Mouse (Mus musculus): ENCODE measurements around the gene Zfp382. TPM values are rescaled to one million over a fixed set of nuclear protein-coding genes. Genes with fewer than 3 reads are reported as not detected.

Zfp382 gene
- polyA plus RNA-seq, 1 experiment = 7.1 TPM

- TF ChIP-seq CTCF (IDR thresholded peaks at IDR 0.05; ENCODE audit: borderline replicate concordance, insufficient read depth, low read depth, low read length) (no peak), POLR2A (IDR thresholded peaks at IDR 0.05; ENCODE audit: borderline replicate concordance, insufficient read depth, low read length) (no peak)
- no peak overlapping the region for H3K4me3 ChIP-seq (replicated peaks; ENCODE audit: insufficient read depth, low read depth, low read length)
- no peak overlapping the region for H3K27ac ChIP-seq (ENCODE audit: insufficient read depth, low read length)
- no peaks in the 10 kb centered on the region for H3K27me3 ChIP-seq (ENCODE audit: control insufficient read depth, insufficient read depth, low read length)
- 0 out of 2 replicates have a peak, but pooled peaks cover 3% of the 10 kb centered on the region for H3K4me1 ChIP-seq (ENCODE audit: control insufficient read depth, insufficient read depth, low read length)
- 97% methylated on average over 5 of the region's 5 CpGs for WGBS
- no peak for DNase-seq
Observed at GRCm38 (mm10) chr7:30163113-30163512, 41.4 kb downstream of the Zfp382 start.

GRCm38 (mm10) chr7:30164745-30165144, 43.0 kb downstream of the Zfp382 start:
- no peak overlapping the region for H3K4me3 ChIP-seq (replicated peaks; ENCODE audit: insufficient read depth, low read depth, low read length)
- 98% methylated on average over 2 of the region's 2 CpGs for WGBS
- H3K4me1 ChIP-seq (ENCODE audit: control insufficient read depth, insufficient read depth, low read length) = 0 out of 2 replicates have a peak, but pooled peaks cover 3% of the 10 kb centered on the region
- no peak overlapping the region for H3K27ac ChIP-seq (ENCODE audit: insufficient read depth, low read length)
- no peak for TF ChIP-seq POLR2A (IDR thresholded peaks at IDR 0.05; ENCODE audit: borderline replicate concordance, insufficient read depth, low read length)
- TF ChIP-seq CTCF (IDR thresholded peaks at IDR 0.05; ENCODE audit: borderline replicate concordance, insufficient read depth, low read depth, low read length) = no peak
- no peak for DNase-seq
- no peaks in the 10 kb centered on the region for H3K27me3 ChIP-seq (ENCODE audit: control insufficient read depth, insufficient read depth, low read length)

- under 1% methylated on average over 21 of the region's 21 CpGs for WGBS
- peak overlapping the region; percentile 30 for H3K27ac ChIP-seq (ENCODE audit: insufficient read depth, low read length)
Observed at GRCm38 (mm10) chr7:30168914-30169582, 47.3 kb downstream of the Zfp382 start.

GRCm38 (mm10) chr7:30169583-30170282, 48.0 kb downstream of the Zfp382 start, which contains the start of gene Zfp146:
Zfp146 (minus strand) TSS chr7:30169750.
- H3K4me1 ChIP-seq (ENCODE audit: control insufficient read depth, insufficient read depth, low read length) = peaks cover 8% of the 10 kb centered on the region; the same call in 1 of the 2 replicates
- DNase-seq = peak; percentile 94 to 96
- WGBS = under 1% methylated on average over 36 of the region's 36 CpGs
- peak within 1 kb of the TSS; percentile 92 for H3K27ac ChIP-seq (ENCODE audit: insufficient read depth, low read length)
- peak within 1 kb of the TSS; percentile 91 for H3K4me3 ChIP-seq (replicated peaks; ENCODE audit: insufficient read depth, low read depth, low read length)
- no peaks in the 10 kb centered on the region for H3K27me3 ChIP-seq (ENCODE audit: control insufficient read depth, insufficient read depth, low read length)
- TF ChIP-seq CTCF (IDR thresholded peaks at IDR 0.05; ENCODE audit: borderline replicate concordance, insufficient read depth, low read depth, low read length) (no peak), POLR2A (IDR thresholded peaks at IDR 0.05; ENCODE audit: borderline replicate concordance, insufficient read depth, low read length) (peak; percentile 92)

More at GRCm38 (mm10) chr7:30168914-30169582, 47.3 kb downstream of the Zfp382 start:
- Histone ChIP-seq H3K27me3 (ENCODE audit: control insufficient read depth, insufficient read depth, low read length) (no peaks in the 10 kb centered on the region), H3K4me1 (ENCODE audit: control insufficient read depth, insufficient read depth, low read length) (peaks cover 8% of the 10 kb centered on the region; the same call in 1 of the 2 replicates), H3K4me3 (replicated peaks; ENCODE audit: insufficient read depth, low read depth, low read length) (peak overlapping the region; percentile 91)
- TF ChIP-seq CTCF (IDR thresholded peaks at IDR 0.05; ENCODE audit: borderline replicate concordance, insufficient read depth, low read depth, low read length) = no peak
- TF ChIP-seq POLR2A (IDR thresholded peaks at IDR 0.05; ENCODE audit: borderline replicate concordance, insufficient read depth, low read length) = no peak
- no peak for DNase-seq

GRCm38 (mm10) chr7:30170283-30170951, 48.7 kb downstream of the Zfp382 start:
- Histone ChIP-seq H3K27me3 (ENCODE audit: control insufficient read depth, insufficient read depth, low read length) (no peaks in the 10 kb centered on the region), H3K4me3 (replicated peaks; ENCODE audit: insufficient read depth, low read depth, low read length) (peak overlapping the region; percentile 91), H3K27ac (ENCODE audit: insufficient read depth, low read length) (peak overlapping the region; percentile 92), H3K4me1 (ENCODE audit: control insufficient read depth, insufficient read depth, low read length) (peaks cover 8% of the 10 kb centered on the region; the same call in 1 of the 2 replicates)
- no peak for DNase-seq
- no peak for TF ChIP-seq CTCF (IDR thresholded peaks at IDR 0.05; ENCODE audit: borderline replicate concordance, insufficient read depth, low read depth, low read length)
- no peak for TF ChIP-seq POLR2A (IDR thresholded peaks at IDR 0.05; ENCODE audit: borderline replicate concordance, insufficient read depth, low read length)
- WGBS = 12% methylated on average over 11 of the region's 11 CpGs

GRCm38 (mm10) chr7:30176474-30176873, 54.7 kb downstream of the Zfp382 start:
- peaks cover under 1% of the 10 kb centered on the region; the same call in 1 of the 2 replicates for H3K4me1 ChIP-seq (ENCODE audit: control insufficient read depth, insufficient read depth, low read length)
- DNase-seq = no peak
- WGBS = 88% methylated on average over 12 of the region's 12 CpGs
- H3K27me3 ChIP-seq (ENCODE audit: control insufficient read depth, insufficient read depth, low read length) = no peaks in the 10 kb centered on the region
- TF ChIP-seq CTCF (IDR thresholded peaks at IDR 0.05; ENCODE audit: borderline replicate concordance, insufficient read depth, low read depth, low read length) = no peak
- TF ChIP-seq POLR2A (IDR thresholded peaks at IDR 0.05; ENCODE audit: borderline replicate concordance, insufficient read depth, low read length) = no peak
- no peak overlapping the region for H3K4me3 ChIP-seq (replicated peaks; ENCODE audit: insufficient read depth, low read depth, low read length)
- H3K27ac ChIP-seq (ENCODE audit: insufficient read depth, low read length) = no peak overlapping the region

GRCm38 (mm10) chr7:30178256-30178655, 56.5 kb downstream of the Zfp382 start:
- Histone ChIP-seq H3K27me3 (ENCODE audit: control insufficient read depth, insufficient read depth, low read length) (no peaks in the 10 kb centered on the region), H3K27ac (ENCODE audit: insufficient read depth, low read length) (no peak overlapping the region), H3K4me1 (ENCODE audit: control insufficient read depth, insufficient read depth, low read length) (peaks cover 4% of the 10 kb centered on the region; the same call in 1 of the 2 replicates), H3K4me3 (replicated peaks; ENCODE audit: insufficient read depth, low read depth, low read length) (no peak overlapping the region)
- no peak for DNase-seq
- TF ChIP-seq CTCF (IDR thresholded peaks at IDR 0.05; ENCODE audit: borderline replicate concordance, insufficient read depth, low read depth, low read length) (no peak), POLR2A (IDR thresholded peaks at IDR 0.05; ENCODE audit: borderline replicate concordance, insufficient read depth, low read length) (no peak)
- 89% methylated on average over 11 of the region's 11 CpGs for WGBS

All from cerebellum, adult 2 months (tissue).